ENCODE assay signal across 9 mouse cellular contexts in the genomic region with DNA sequence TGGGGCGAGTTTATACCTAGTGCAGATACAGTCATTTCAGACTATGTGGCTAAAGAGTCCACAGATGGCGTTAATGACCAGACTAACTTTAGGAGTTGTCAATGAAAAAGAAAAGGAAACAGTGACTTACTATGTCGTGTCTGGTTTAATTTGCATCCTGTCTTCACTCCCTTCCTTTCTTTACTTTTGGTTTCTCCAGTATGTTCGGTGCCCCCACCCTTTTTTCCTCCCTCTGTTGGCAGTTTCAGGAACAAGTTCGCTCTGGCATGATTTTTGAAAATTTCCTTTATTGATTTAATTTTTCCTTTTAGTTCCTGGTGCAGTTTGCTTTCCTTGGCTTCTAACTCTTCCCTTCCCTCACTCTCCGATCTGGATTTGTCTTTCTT. TPM values are rescaled to one million over a fixed set of nuclear protein-coding genes. Genes with fewer than 3 reads are reported as not detected.
A peak's percentile ranks its signal among the peaks of the same experiment; 100 is the strongest.
DNase-seq lines count a peak whose midpoint lies in the region; ATAC-seq and TF ChIP-seq lines count a peak whose summit lies in the region.
"Had no signal": no experiment of that assay in that cellular context is flagged by ENCODE, and none has a peak within 500 bp of the region (broad histone marks: within the 10 kb centered on the region; RNA-seq: fewer than 3 reads in every experiment).

No protein-coding gene starts in this region.

- peaks cover 13% of the 10 kb centered on the region for H3K4me1 ChIP-seq in embryonic facial prominence, embryonic 13.5 days
- H3K4me1 ChIP-seq in intestine, embryonic 16.5 days (ENCODE audit: control insufficient read depth, insufficient read depth, low read length) = 0 out of 2 replicates have a peak, but pooled peaks cover 7% of the 10 kb centered on the region
- H3K4me1 ChIP-seq in neural tube, embryonic 12.5 days = peaks cover 14% of the 10 kb centered on the region

- ATAC-seq in embryonic facial prominence, embryonic 13.5 days (ENCODE audit: insufficient number of reproducible peaks, insufficient read depth, low FRiP score, low TSS enrichment, low read depth) = no peak
- ATAC-seq in intestine, embryonic 16.5 days = peak; percentile 61
- ATAC-seq in neural tube, embryonic 12.5 days (ENCODE audit: low FRiP score, low read depth) = no peak; the same call in 1 of the 2 replicates

- H3K36me3 ChIP-seq in embryonic facial prominence, embryonic 13.5 days = no peaks in the 10 kb centered on the region
- H3K36me3 ChIP-seq in intestine, embryonic 16.5 days (ENCODE audit: control insufficient read depth, insufficient read depth, low read length) = no peaks in the 10 kb centered on the region
- no peaks in the 10 kb centered on the region for H3K36me3 ChIP-seq in neural tube, embryonic 12.5 days

- H3K9ac ChIP-seq in embryonic facial prominence, embryonic 13.5 days = peak overlapping the region; percentile 82
- H3K9ac ChIP-seq in intestine, embryonic 16.5 days (ENCODE audit: low read depth, low read length) = peak overlapping the region; percentile 71
- H3K9ac ChIP-seq in neural tube, embryonic 12.5 days = peak overlapping the region; percentile 73

- peak; percentile 10; the same call in 1 of the 2 replicates for TF ChIP-seq CTCF in left cerebral cortex, adult 2 months (IDR thresholded peaks at IDR 0.05)

- peak overlapping the region; percentile 91 for H3K4me2 ChIP-seq in embryonic facial prominence, embryonic 13.5 days
- peak overlapping the region; percentile 71 for H3K4me2 ChIP-seq in intestine, embryonic 16.5 days (ENCODE audit: low read depth, low read length)
- H3K4me2 ChIP-seq in neural tube, embryonic 12.5 days (replicated peaks) = peak overlapping the region; percentile 96

- DNase-seq in left cerebral cortex, adult 2 months (ENCODE audit: extremely low spot score in 1 of 2, low spot score in 2 of 2) = no peak
- no peak for DNase-seq in left cerebral cortex, postnatal 25 days (ENCODE audit: low spot score in 2 of 2)
- DNase-seq in ovary, postnatal 14 days (ENCODE audit: low spot score) = no peak
- DNase-seq in layer of hippocampus, postnatal 25 days (ENCODE audit: extremely low spot score in 1 of 2, low spot score in 1 of 2) = no peak
- no peak for DNase-seq in frontal cortex, postnatal 36 days (ENCODE audit: low spot score in 2 of 2)

- 0 out of 2 replicates have a peak, but pooled peaks cover 12% of the 10 kb centered on the region for H3K27me3 ChIP-seq in embryonic facial prominence, embryonic 13.5 days
- H3K27me3 ChIP-seq in intestine, embryonic 16.5 days (replicated peaks; ENCODE audit: control insufficient read depth, insufficient read depth, low read length) = no peaks in the 10 kb centered on the region
- no peaks in the 10 kb centered on the region for H3K27me3 ChIP-seq in neural tube, embryonic 12.5 days (replicated peaks)

- peak overlapping the region; percentile 69 for H3K4me3 ChIP-seq in left cerebral cortex, adult 2 months
- H3K4me3 ChIP-seq in embryonic facial prominence, embryonic 13.5 days = peak overlapping the region; percentile 63
- H3K4me3 ChIP-seq in intestine, embryonic 16.5 days (ENCODE audit: low read length) = peak overlapping the region; percentile 65
- H3K4me3 ChIP-seq in neural tube, embryonic 12.5 days = peak overlapping the region; percentile 48

- WGBS in embryonic facial prominence, embryonic 13.5 days = 8% methylated on average over 6 of the region's 6 CpGs
- WGBS in intestine, embryonic 16.5 days = 7% methylated on average over 6 of the region's 6 CpGs
- WGBS in neural tube, embryonic 12.5 days = 17% methylated on average over 6 of the region's 6 CpGs

- H3K9me3 ChIP-seq in embryonic facial prominence, embryonic 13.5 days = no peaks in the 10 kb centered on the region
- no peaks in the 10 kb centered on the region for H3K9me3 ChIP-seq in intestine, embryonic 16.5 days (ENCODE audit: control insufficient read depth, low read length)
- no peaks in the 10 kb centered on the region for H3K9me3 ChIP-seq in neural tube, embryonic 12.5 days

- H3K27ac ChIP-seq in left cerebral cortex, adult 2 months = peak overlapping the region; percentile 81
- H3K27ac ChIP-seq in embryonic facial prominence, embryonic 13.5 days = 0 out of 2 replicates have a peak overlapping the region, but pooled peaks have one; percentile 28
- no peak overlapping the region for H3K27ac ChIP-seq in intestine, embryonic 16.5 days (ENCODE audit: low read length)
- no peak overlapping the region for H3K27ac ChIP-seq in neural tube, embryonic 12.5 days

- intact Hi-C loops in left cerebral cortex, adult 2 months (cut with DNase I) = loop anchor here (1.0 to 10.0 kb wide), 5 partner anchors 128 to 891 kb away; no protein-coding TSS in a partner anchor
- intact Hi-C loops in left cerebral cortex, postnatal 25 days (cut with DNase I) = loop anchor here (2.0 to 10.0 kb wide), 6 partner anchors 129 to 899 kb away; no protein-coding TSS in a partner anchor

RNA-seq across cellular contexts. Expression of gene Fam19a1, which starts 3.2 kb away (rescaled TPM):
- 10 to 100 TPM; 70.4 to 80.2 TPM for total RNA-seq in left cerebral cortex, adult 2 months (2021)
- total RNA-seq in left cerebral cortex, postnatal 25 days (2021) = 10 to 100 TPM; 82.9 to 85.4 TPM
- polyA plus RNA-seq in embryonic facial prominence, embryonic 13.5 days (2015; fragmentation: Nextera tagmentation; extraction: Ambion mirVana) = 2.8 and 4.6 TPM in 2 replicates
- polyA plus RNA-seq in intestine, embryonic 16.5 days (2015; fragmentation: Nextera tagmentation; extraction: Ambion mirVana) = 4.7 and 4.8 TPM in 2 replicates
- 5.8 and 7.3 TPM in 2 replicates for polyA plus RNA-seq in neural tube, embryonic 12.5 days (2016; fragmentation: Nextera tagmentation; extraction: Ambion mirVana)
- 10 to 100 TPM; 63.5 to 71.6 TPM for total RNA-seq in layer of hippocampus, postnatal 25 days (2021)

RNA-seq across cellular contexts. Expression of gene 1700123L14Rik, which starts 49.9 kb away (rescaled TPM):
- not detected for total RNA-seq in left cerebral cortex, adult 2 months (2021)
- total RNA-seq in left cerebral cortex, postnatal 25 days (2021) = not detected
- not detected in 2 replicates for polyA plus RNA-seq in embryonic facial prominence, embryonic 13.5 days (2015; fragmentation: Nextera tagmentation; extraction: Ambion mirVana)
- not detected in 2 replicates for polyA plus RNA-seq in intestine, embryonic 16.5 days (2015; fragmentation: Nextera tagmentation; extraction: Ambion mirVana)
- 0.10 TPM in 1 of 2 replicates, not detected in the other for polyA plus RNA-seq in neural tube, embryonic 12.5 days (2016; fragmentation: Nextera tagmentation; extraction: Ambion mirVana)
- total RNA-seq in layer of hippocampus, postnatal 25 days (2021) = under 1 TPM in 1 of 2 experiments, not detected in 1; 0.30 TPM
- total RNA-seq: layer of hippocampus, postnatal 10 days had no signal

Comparison
In these comparisons a context has a peak if more than half of its experiments do, and no peak if none do; other contexts are left out.
1. H3K27ac ChIP-seq: peak in left cerebral cortex, adult 2 months (single experiment) and embryonic facial prominence, embryonic 13.5 days (single experiment); none in intestine, embryonic 16.5 days (single experiment) and neural tube, embryonic 12.5 days (single experiment).
2. Peak in every context shown above with its lines, with median percentiles within 50 percentile points of each other: H3K4me3 ChIP-seq, H3K4me2 ChIP-seq and H3K9ac ChIP-seq.